Mouse (Mus musculus) spleen, adult 2 months (tissue): ENCODE results near the gene Ehbp1. TPM values are rescaled to one million over a fixed set of nuclear protein-coding genes. Genes with fewer than 3 reads are reported as not detected.

ENCODE experiments used
- DNase-seq, 2 experiments: peaks; one replicate each; pipeline versions ENCODE4 v3.0.0 to v3.0.0-alpha.2; 2012 to 2021; ENCODE audit warnings: low spot score in 2 of 2, low read depth in 1 of 2
- H3K27ac ChIP-seq: fragments of 200-500 bp; 2 replicates; pipeline ENCODE4 v1.5.1; 2012; ENCODE audit warnings: low read length, inconsistent platforms; ENCODE audit not compliant: insufficient read depth
- H3K27me3 ChIP-seq: fragments of 200-500 bp; 2 replicates; pipeline ENCODE4 v1.6.1; 2012; ENCODE audit warnings: mild to moderate bottlenecking, moderate library complexity, low read length, inconsistent platforms; ENCODE audit not compliant: control insufficient read depth, insufficient read depth
- H3K36me3 ChIP-seq: fragments of 200-500 bp; 2 replicates; pipeline ENCODE4 v1.6.1; 2012; ENCODE audit warnings: mild to moderate bottlenecking, low read length, inconsistent platforms; ENCODE audit not compliant: control insufficient read depth, insufficient read depth
- H3K4me1 ChIP-seq: fragments of 200-500 bp; 2 replicates; pipeline ENCODE4 v1.6.1; 2011; ENCODE audit warnings: inconsistent platforms; ENCODE audit not compliant: control insufficient read depth, insufficient read depth, insufficient read length
- H3K4me3 ChIP-seq: fragments of 200-500 bp; 2 replicates; pipeline ENCODE4 v1.5.1; 2011; ENCODE audit warnings: mild to moderate bottlenecking, inconsistent platforms; ENCODE audit not compliant: insufficient read depth, insufficient read length; ENCODE audit errors: extremely low read depth
- CTCF ChIP-seq: fragments of 200-500 bp; IDR thresholded peaks from 2 replicates; pipeline ENCODE4 v1.5.1; 2011; ENCODE audit warnings: mild to moderate bottlenecking, inconsistent platforms; ENCODE audit not compliant: insufficient read depth, insufficient read length, insufficient replicate concordance; ENCODE audit errors: extremely low read depth
- POLR2A ChIP-seq: fragments of 200-500 bp; IDR thresholded peaks from 2 replicates; pipeline ENCODE4 v1.6.1; 2011; ENCODE audit warnings: low read depth, low read length, inconsistent platforms
- WGBS: fragments of 180-500 bp; shearing (Covaris S2); methylation state at CpG from one replicate; pipeline ENCODE4 v1.1.7; 2018; 5-methylcytosine and 5-hydroxymethylcytosine counted together
- polyA plus RNA-seq: library from polyadenylated mRNA; depleted of rRNA; stranded (reverse); fragments of >200 nt; gene quantifications from 2 replicates; pipeline ENCODE4 v1.2.3, GENCODE M21; 2012

Ehbp1 gene
- polyA plus RNA-seq, 1 experiment, result 0.36 TPM

DNA sequence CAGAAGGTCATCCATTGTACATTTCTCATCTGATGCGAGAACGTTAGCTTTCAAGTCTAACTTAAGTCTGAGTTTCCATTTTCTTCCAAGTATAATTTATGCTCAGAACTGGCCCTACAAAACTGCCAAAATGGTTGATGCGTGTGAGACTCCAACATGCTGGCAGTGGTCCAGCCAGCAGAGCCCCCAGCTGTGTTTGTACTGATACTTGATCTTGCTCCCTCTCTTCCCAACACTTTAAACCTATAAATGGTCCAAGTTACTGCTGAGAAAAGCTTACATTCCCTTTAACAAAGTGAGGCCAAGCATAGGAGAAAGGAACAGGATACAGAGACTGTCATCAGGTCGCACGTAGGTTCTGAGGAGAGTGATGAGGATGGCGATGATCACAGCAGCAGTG is 111.2 kb downstream of the Ehbp1 start:
- Histone ChIP-seq H3K36me3 (no peaks in the 10 kb centered on the region), H3K4me3 (no peak overlapping the region), H3K27ac (no peak overlapping the region), H3K27me3 (no peaks in the 10 kb centered on the region), H3K4me1 (no peaks in the 10 kb centered on the region)
- DNase-seq, result no peak
- no peak for TF ChIP-seq CTCF
- 95% methylated on average over 6 of the region's 6 CpGs for WGBS

DNA sequence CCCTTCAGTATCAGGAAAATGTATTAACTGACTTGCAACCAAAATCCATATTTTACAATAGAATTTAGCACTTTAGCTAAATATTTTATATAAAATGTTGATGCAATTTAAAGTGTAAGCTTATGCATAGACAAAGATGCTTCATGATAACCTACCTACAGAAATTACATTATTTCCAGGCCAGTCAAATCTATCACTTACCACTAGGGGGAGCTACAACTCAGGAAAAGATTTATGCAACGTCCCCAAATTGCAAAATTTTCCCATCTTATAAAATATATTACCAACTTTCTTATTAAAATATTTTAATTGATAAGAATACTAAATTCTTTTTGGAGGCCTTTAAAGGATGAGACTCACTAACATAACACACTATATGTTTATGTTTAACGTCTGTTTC is 116.5 kb downstream of the Ehbp1 start:
- no peak for TF ChIP-seq CTCF
- no peak for TF ChIP-seq POLR2A
- Histone ChIP-seq H3K4me3 (no peak overlapping the region), H3K27me3 (no peaks in the 10 kb centered on the region), H3K4me1 (no peaks in the 10 kb centered on the region), H3K27ac (no peak overlapping the region), H3K36me3 (no peaks in the 10 kb centered on the region)
- peak in 1 of 2 experiments; percentile 4 for DNase-seq
- 49% methylated on average over 2 of the region's 2 CpGs for WGBS

DNA sequence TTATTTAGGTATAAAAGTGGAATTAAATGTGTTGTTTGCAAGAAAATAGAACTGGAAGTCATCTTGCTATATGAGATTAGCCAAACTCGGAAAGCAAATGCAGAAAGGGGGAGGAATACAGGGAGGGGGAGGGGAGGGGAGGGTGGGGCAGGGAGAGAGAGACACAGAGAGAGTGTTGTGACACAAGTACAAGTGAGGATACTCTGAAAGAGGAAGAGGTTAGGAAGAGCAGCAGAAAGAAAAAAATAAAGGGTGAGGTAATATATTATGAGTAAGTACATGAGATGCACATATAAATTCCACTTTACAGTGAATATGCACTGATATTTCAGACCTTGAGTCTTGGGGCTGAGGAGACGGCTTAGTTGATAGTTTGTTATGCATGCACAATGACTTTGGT is 123.9 kb downstream of the Ehbp1 start:
- 75% methylated on average over 2 of the region's 2 CpGs for WGBS

DNA sequence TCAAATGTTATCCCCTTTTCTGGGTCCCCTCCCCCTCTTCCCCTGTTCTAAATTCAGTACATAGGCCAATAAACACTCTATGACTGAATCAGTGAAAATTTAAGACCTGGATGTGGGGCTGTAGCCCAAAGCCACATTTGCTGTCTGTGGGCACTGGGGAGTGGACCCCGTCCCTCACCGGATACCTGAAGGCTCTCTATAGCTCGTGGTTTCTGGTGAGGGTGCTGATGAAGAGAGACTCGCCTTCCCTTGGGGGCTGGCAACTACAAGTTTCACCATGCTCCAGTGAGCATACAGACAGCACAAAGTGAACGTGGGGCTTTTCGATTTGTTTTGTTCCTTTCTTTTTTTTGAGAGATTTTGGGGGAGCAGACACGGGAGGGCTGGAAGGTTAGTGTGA is 125.2 kb downstream of the Ehbp1 start:
- no peak overlapping the region for H3K4me3 ChIP-seq
- H3K36me3 ChIP-seq, result no peaks in the 10 kb centered on the region
- DNase-seq, result no peak
- H3K27me3 ChIP-seq, result no peaks in the 10 kb centered on the region
- TF ChIP-seq POLR2A (no peak), CTCF (no peak)
- no peak overlapping the region for H3K27ac ChIP-seq
- 35% methylated on average over 7 of the region's 7 CpGs for WGBS
- no peaks in the 10 kb centered on the region for H3K4me1 ChIP-seq

More for the DNA sequence above, 123.9 kb downstream of the Ehbp1 start:
- Histone ChIP-seq H3K4me3 (no peak overlapping the region), H3K4me1 (no peaks in the 10 kb centered on the region), H3K27ac (no peak overlapping the region), H3K36me3 (no peaks in the 10 kb centered on the region), H3K27me3 (no peaks in the 10 kb centered on the region)
- no peak for DNase-seq
- TF ChIP-seq POLR2A (no peak), CTCF (no peak)

DNA sequence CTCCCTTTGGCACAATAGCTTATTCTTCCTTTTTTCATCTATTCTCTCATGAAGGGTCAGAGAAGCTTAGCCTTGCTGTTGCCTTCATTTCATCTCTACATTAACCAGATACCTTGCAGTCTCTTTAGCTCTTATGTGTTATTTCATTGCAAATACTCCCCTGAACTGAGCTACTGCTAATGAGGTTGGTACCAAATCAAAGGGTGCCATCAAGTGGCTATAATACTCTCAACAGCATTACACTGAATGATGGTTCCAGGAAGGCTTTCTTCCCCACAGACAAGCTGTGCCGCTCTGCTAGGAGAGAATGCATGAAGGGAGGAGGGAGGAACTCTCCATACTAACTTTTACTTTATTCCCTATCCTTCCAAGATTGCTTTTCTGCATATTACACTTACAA is 135.5 kb downstream of the Ehbp1 start:
- H3K27ac ChIP-seq, result no peak overlapping the region
- DNase-seq, result no peak
- no peaks in the 10 kb centered on the region for H3K36me3 ChIP-seq
- no peak overlapping the region for H3K4me3 ChIP-seq
- WGBS, result 66% methylated on average over 1 of the region's 1 CpGs
- no peaks in the 10 kb centered on the region for H3K4me1 ChIP-seq
- TF ChIP-seq CTCF, result no peak
- no peak for TF ChIP-seq POLR2A
- H3K27me3 ChIP-seq, result no peaks in the 10 kb centered on the region

DNA sequence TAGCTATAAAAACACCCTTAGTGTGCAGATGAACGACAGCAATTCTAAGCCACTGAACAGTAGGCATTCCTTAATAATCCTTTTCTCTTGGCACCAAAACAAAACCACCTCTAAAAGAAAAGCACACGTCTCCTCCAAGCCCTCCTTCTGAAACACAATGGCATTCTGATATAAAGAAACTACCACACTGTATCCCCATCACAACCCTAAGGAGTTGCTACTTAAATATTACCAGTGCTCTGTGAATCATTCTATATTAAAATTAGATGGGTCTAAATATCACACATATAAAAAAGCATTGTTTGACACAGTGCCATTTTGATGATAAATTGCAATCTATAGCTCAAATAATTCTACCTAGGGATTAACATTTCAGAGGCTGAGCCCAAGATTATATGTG is 135.9 kb downstream of the Ehbp1 start:
- Histone ChIP-seq H3K27ac (no peak overlapping the region), H3K27me3 (no peaks in the 10 kb centered on the region), H3K36me3 (no peaks in the 10 kb centered on the region), H3K4me1 (no peaks in the 10 kb centered on the region), H3K4me3 (no peak overlapping the region)
- WGBS, result 88% methylated on average over 2 of the region's 2 CpGs
- DNase-seq, result no peak
- TF ChIP-seq CTCF (no peak), POLR2A (no peak)

DNA sequence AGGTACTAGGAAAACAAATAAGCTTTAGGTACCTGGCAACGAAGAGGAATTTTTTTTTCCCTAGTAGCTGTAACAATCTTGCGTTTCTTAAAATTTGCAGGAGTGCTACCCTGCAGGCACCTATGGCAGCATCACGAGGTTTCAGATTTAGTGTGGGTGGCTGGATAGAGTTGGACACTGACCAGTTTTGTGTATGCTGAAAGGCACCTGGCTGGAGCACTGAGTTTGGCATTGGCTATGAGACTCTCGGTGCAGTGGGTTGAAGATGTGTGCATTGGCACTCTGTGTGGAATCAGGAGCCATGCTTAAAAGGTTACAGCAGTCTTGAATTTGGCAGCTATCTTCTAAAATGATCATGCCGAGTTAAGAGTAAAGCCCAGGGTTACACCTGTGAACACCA is 138.7 kb downstream of the Ehbp1 start:
- Histone ChIP-seq H3K4me1 (no peaks in the 10 kb centered on the region), H3K4me3 (no peak overlapping the region), H3K36me3 (no peaks in the 10 kb centered on the region), H3K27me3 (no peaks in the 10 kb centered on the region), H3K27ac (no peak overlapping the region)
- no peak for DNase-seq
- WGBS, result 87% methylated on average over 5 of the region's 5 CpGs
- TF ChIP-seq POLR2A, result no peak
- no peak for TF ChIP-seq CTCF
